In genomic region chr5:128111664-128112063, GRCm38 (mm10) we compare ENCODE assay signal across 21 mouse cellular contexts.
DNase-seq lines count a peak whose midpoint lies in the region; ATAC-seq and TF ChIP-seq lines count a peak whose summit lies in the region.
"Had no signal": no experiment of that assay in that cellular context is flagged by ENCODE, and none has a peak within 500 bp of the region (broad histone marks: within the 10 kb centered on the region; RNA-seq: fewer than 3 reads in every experiment).

No protein-coding gene starts in this region.

- ATAC-seq in hindbrain, postnatal 0 days = no peak
- ATAC-seq in hindbrain, embryonic 11.5 days (ENCODE audit: low FRiP score) = no peak

- H3K27me3 ChIP-seq in hindbrain, postnatal 0 days (ENCODE audit: insufficient read depth, low read length) = no peaks in the 10 kb centered on the region
- H3K27me3 ChIP-seq in hindbrain, embryonic 11.5 days (ENCODE audit: control insufficient read depth, insufficient read depth, low read length) = no peaks in the 10 kb centered on the region
- no peaks in the 10 kb centered on the region for H3K27me3 ChIP-seq in MEL (ENCODE audit: control insufficient read depth in 1 of 2, insufficient read depth in 2 of 2, low read length in 2 of 2)
- H3K27me3 ChIP-seq: embryonic facial prominence, embryonic 12.5 days; neural tube, embryonic 13.5 days had no signal

- TF ChIP-seq POLR2A in lung, adult 2 months (IDR thresholded peaks at IDR 0.05; ENCODE audit: borderline replicate concordance, extremely low read depth, low read depth, low read length) = no peak
- no peak for TF ChIP-seq POLR2A in MEL (IDR thresholded peaks at IDR 0.05; ENCODE audit: control insufficient read depth in 1 of 2, insufficient read depth in 1 of 2, low read depth in 1 of 2, low read length in 2 of 2, poor library complexity in 1 of 2)

- H3K4me2 ChIP-seq in hindbrain, postnatal 0 days (ENCODE audit: low read depth, low read length) = no peak overlapping the region
- H3K4me2 ChIP-seq in hindbrain, embryonic 11.5 days (replicated peaks; ENCODE audit: low read depth, low read length) = no peak overlapping the region
- H3K4me2 ChIP-seq: embryonic facial prominence, embryonic 12.5 days; hindbrain, embryonic 14.5 days; neural tube, embryonic 13.5 days had no signal

- 75% methylated on average over 5 of the region's 5 CpGs for WGBS in hindbrain, postnatal 0 days
- 83% methylated on average over 5 of the region's 5 CpGs for WGBS in hindbrain, embryonic 11.5 days
- WGBS in lung, adult 2 months = 80% methylated on average over 5 of the region's 5 CpGs

- H3K9me3 ChIP-seq in hindbrain, postnatal 0 days (ENCODE audit: low read length) = no peaks in the 10 kb centered on the region
- no peaks in the 10 kb centered on the region for H3K9me3 ChIP-seq in hindbrain, embryonic 11.5 days (ENCODE audit: control insufficient read depth, low read length)
- H3K9me3 ChIP-seq in MEL (replicated peaks; ENCODE audit: insufficient read depth, low read length) = no peaks in the 10 kb centered on the region
- H3K9me3 ChIP-seq: neural tube, embryonic 13.5 days had no signal

- no peak for TF ChIP-seq EP300 in MEL (IDR thresholded peaks at IDR 0.05; ENCODE audit: low read depth in 1 of 2, low read length in 2 of 2)

- H3K4me1 ChIP-seq in hindbrain, postnatal 0 days (ENCODE audit: insufficient read depth, low read length) = no peaks in the 10 kb centered on the region
- no peaks in the 10 kb centered on the region for H3K4me1 ChIP-seq in hindbrain, embryonic 11.5 days (replicated peaks; ENCODE audit: control insufficient read depth, insufficient read depth, low read length)
- no peaks in the 10 kb centered on the region for H3K4me1 ChIP-seq in lung, adult 2 months (ENCODE audit: control insufficient read depth, insufficient read depth, low read length)
- no peaks in the 10 kb centered on the region for H3K4me1 ChIP-seq in MEL (ENCODE audit: control insufficient read depth in 1 of 2, insufficient read depth in 2 of 2, low read length in 2 of 2)
- H3K4me1 ChIP-seq: embryonic facial prominence, embryonic 12.5 days; heart, embryonic 10.5 days; neural tube, embryonic 13.5 days had no signal

- no peak overlapping the region for H3K27ac ChIP-seq in hindbrain, postnatal 0 days
- H3K27ac ChIP-seq in hindbrain, embryonic 11.5 days (ENCODE audit: low read depth, low read length) = no peak overlapping the region
- no peak overlapping the region for H3K27ac ChIP-seq in MEL (ENCODE audit: control insufficient read depth, low read depth, low read length)
- H3K27ac ChIP-seq: embryonic facial prominence, embryonic 12.5 days; heart, embryonic 10.5 days; hindbrain, embryonic 14.5 days; neural tube, embryonic 13.5 days; stomach, postnatal 0 days had no signal

- H3K4me3 ChIP-seq in hindbrain, postnatal 0 days (ENCODE audit: low read length) = no peak overlapping the region
- no peak overlapping the region for H3K4me3 ChIP-seq in hindbrain, embryonic 11.5 days (ENCODE audit: low read depth, low read length)
- no peak overlapping the region for H3K4me3 ChIP-seq in lung, adult 2 months (replicated peaks; ENCODE audit: extremely low read depth, low read depth, low read length)
- no peak overlapping the region for H3K4me3 ChIP-seq in MEL (ENCODE audit: control insufficient read depth in 1 of 2, insufficient read depth in 1 of 2, low read depth in 2 of 2, low read length in 2 of 2)
- H3K4me3 ChIP-seq: embryonic facial prominence, embryonic 12.5 days; heart, embryonic 10.5 days; neural tube, embryonic 13.5 days had no signal

- H3K79me2 ChIP-seq in MEL (ENCODE audit: control insufficient read depth, insufficient read depth, low read length, poor library complexity) = no peaks in the 10 kb centered on the region

- no peak overlapping the region for H3K9ac ChIP-seq in hindbrain, postnatal 0 days (replicated peaks; ENCODE audit: low read length)
- H3K9ac ChIP-seq in hindbrain, embryonic 11.5 days (ENCODE audit: low read depth, low read length) = no peak overlapping the region
- H3K9ac ChIP-seq in MEL (ENCODE audit: control insufficient read depth, low read depth, low read length, poor library complexity, severe bottlenecking) = no peak overlapping the region
- H3K9ac ChIP-seq: embryonic facial prominence, embryonic 12.5 days; hindbrain, embryonic 14.5 days; neural tube, embryonic 13.5 days had no signal

- no peaks in the 10 kb centered on the region for H3K36me3 ChIP-seq in hindbrain, postnatal 0 days (ENCODE audit: insufficient read depth, low read length)
- no peaks in the 10 kb centered on the region for H3K36me3 ChIP-seq in hindbrain, embryonic 11.5 days (ENCODE audit: control insufficient read depth, insufficient read depth, low read length)
- no peaks in the 10 kb centered on the region for H3K36me3 ChIP-seq in MEL (ENCODE audit: control insufficient read depth in 1 of 2, insufficient read depth in 2 of 2, low read length in 2 of 2)
- H3K36me3 ChIP-seq: embryonic facial prominence, embryonic 12.5 days; heart, embryonic 10.5 days; neural tube, embryonic 13.5 days had no signal

- peak; percentile 39 for TF ChIP-seq CTCF in hindbrain, postnatal 0 days (IDR thresholded peaks at IDR 0.05; ENCODE audit: low read depth)
- 0 out of 2 replicates have a peak, but pooled peaks have one; percentile 8 for TF ChIP-seq CTCF in lung, adult 2 months (IDR thresholded peaks at IDR 0.05; ENCODE audit: insufficient read depth, low read length)
- TF ChIP-seq CTCF in MEL (IDR thresholded peaks at IDR 0.05 in 2 of 3, conservative IDR thresholded peaks at IDR 0.05 in 1 of 3; ENCODE audit: control insufficient read depth in 1 of 3, insufficient read depth in 1 of 3, low read depth in 2 of 3, low read length in 3 of 3, poor library complexity in 1 of 3, severe bottlenecking in 1 of 3) = peak in 2 of 3 experiments; percentile 28 to 37; a peak in 3 of 6 replicates

- DNase-seq in hindbrain, postnatal 0 days (ENCODE audit: low spot score) = no peak
- no peak for DNase-seq in hindbrain, embryonic 11.5 days (ENCODE audit: low spot score)
- no peak for DNase-seq in lung, adult 2 months
- DNase-seq in lung, postnatal 10 days = no peak
- DNase-seq in MEL (ENCODE audit: low read depth, low spot score) = peak; percentile 2
- peak; percentile 9 for DNase-seq in testis, postnatal 14 days (ENCODE audit: low spot score)
- DNase-seq in spleen, adult 18-20 months = no peak
- DNase-seq: adrenal gland, postnatal 10 days; B cell, adult 2 months; cerebellum, adult 18-20 months; cerebellum, postnatal 36 days; gastrocnemius, postnatal 10 days; heart, postnatal 10 days; kidney, adult 18-20 months; kidney, postnatal 25 days; lung, postnatal 14 days had no signal

- no peak for TF ChIP-seq RAD21 in MEL (IDR thresholded peaks at IDR 0.05; ENCODE audit: low read depth, low read length)

TF ChIP-seq in MEL, 35 proteins besides CTCF, POLR2A, EP300 and RAD21:
- TF ChIP-seq MAZ (IDR thresholded peaks at IDR 0.05; ENCODE audit: low read depth, low read length) (no peak), ZNF384 (IDR thresholded peaks at IDR 0.05; ENCODE audit: low read depth, low read length) (no peak), MAX (IDR thresholded peaks at IDR 0.05; ENCODE audit: low read length) (no peak), RCOR1 (IDR thresholded peaks at IDR 0.05; ENCODE audit: low read depth, low read length) (no peak), BHLHE40 (IDR thresholded peaks at IDR 0.05; ENCODE audit: borderline replicate concordance, low read depth, low read length) (no peak), POLR2AphosphoS2 (IDR thresholded peaks at IDR 0.05; ENCODE audit: low read length) (no peak), USF2 (IDR thresholded peaks at IDR 0.05; ENCODE audit: borderline replicate concordance in 1 of 2, insufficient read depth in 1 of 2, low read depth in 1 of 2, low read length in 2 of 2) (no peak), NRF1 (IDR thresholded peaks at IDR 0.05; ENCODE audit: insufficient read depth, low read depth, low read length, poor library complexity, severe bottlenecking) (no peak), JUND (IDR thresholded peaks at IDR 0.05; ENCODE audit: low read depth, low read length) (no peak), ZMIZ1 (IDR thresholded peaks at IDR 0.05; ENCODE audit: low read depth, low read length) (no peak), SIN3A (IDR thresholded peaks at IDR 0.05; ENCODE audit: low read length) (no peak), MXI1 (IDR thresholded peaks at IDR 0.05; ENCODE audit: low read depth, low read length) (no peak), NELFE (IDR thresholded peaks at IDR 0.05; ENCODE audit: low read depth, low read length) (no peak), GATA1 (IDR thresholded peaks at IDR 0.05; ENCODE audit: low read depth, low read length) (no peak), SMC3 (IDR thresholded peaks at IDR 0.05; ENCODE audit: low read depth, low read length) (no peak), CHD2 (IDR thresholded peaks at IDR 0.05; ENCODE audit: low read length) (no peak)

Comparison
In these comparisons a context has a peak if more than half of its experiments do, and no peak if none do; other contexts are left out.
1. DNase-seq: peak in MEL (single experiment) and testis, postnatal 14 days (single experiment); none in hindbrain, postnatal 0 days (single experiment), hindbrain, embryonic 11.5 days (single experiment), lung, adult 2 months (single experiment), lung, postnatal 10 days (single experiment) and spleen, adult 18-20 months (0 of 2).
2. Peak in every context shown above with its lines, with median percentiles within 50 percentile points of each other: CTCF ChIP-seq.